Mouse (Mus musculus): ENCODE data around the gene Prcd. TPM values are rescaled to one million over a fixed set of nuclear protein-coding genes. Genes with fewer than 3 reads are reported as not detected.

Prcd gene
- polyA plus RNA-seq, 1 experiment, result 14.2 TPM

GRCm38 (mm10) chr11:116620559-116621253 is 32.6 kb upstream of the Prcd start:
- WGBS, result 41% methylated on average over 10 of the region's 10 CpGs
- peaks cover 70% of the 10 kb centered on the region for H3K4me1 ChIP-seq (ENCODE audit: control insufficient read depth, insufficient read depth, low read length)
- no peak for TF ChIP-seq CTCF (IDR thresholded peaks at IDR 0.05; ENCODE audit: borderline replicate concordance, insufficient read depth, low read depth, low read length)
- TF ChIP-seq POLR2A (IDR thresholded peaks at IDR 0.05; ENCODE audit: borderline replicate concordance, insufficient read depth, low read length), result no peak
- DNase-seq, result no peak
- H3K4me3 ChIP-seq (replicated peaks; ENCODE audit: insufficient read depth, low read depth, low read length), result no peak overlapping the region
- no peak overlapping the region for H3K27ac ChIP-seq (ENCODE audit: insufficient read depth, low read length)
- no peaks in the 10 kb centered on the region for H3K27me3 ChIP-seq (ENCODE audit: control insufficient read depth, insufficient read depth, low read length)

- 2% methylated on average over 6 of the region's 6 CpGs for WGBS
- H3K4me1 ChIP-seq (ENCODE audit: control insufficient read depth, insufficient read depth, low read length), result peaks cover 66% of the 10 kb centered on the region
- no peaks in the 10 kb centered on the region for H3K27me3 ChIP-seq (ENCODE audit: control insufficient read depth, insufficient read depth, low read length)
- H3K4me3 ChIP-seq (replicated peaks; ENCODE audit: insufficient read depth, low read depth, low read length), result no peak overlapping the region
- TF ChIP-seq POLR2A (IDR thresholded peaks at IDR 0.05; ENCODE audit: borderline replicate concordance, insufficient read depth, low read length), result no peak
- peak; percentile 82 to 92 for DNase-seq
- no peak overlapping the region for H3K27ac ChIP-seq (ENCODE audit: insufficient read depth, low read length)
Observed at GRCm38 (mm10) chr11:116621258-116621704, 32.1 kb upstream of the Prcd start.

- no peaks in the 10 kb centered on the region for H3K27me3 ChIP-seq (ENCODE audit: control insufficient read depth, insufficient read depth, low read length)
- 29% methylated on average over 40 of the region's 40 CpGs for WGBS
- no peak overlapping the region for H3K27ac ChIP-seq (ENCODE audit: insufficient read depth, low read length)
- peaks cover 46% of the 10 kb centered on the region for H3K4me1 ChIP-seq (ENCODE audit: control insufficient read depth, insufficient read depth, low read length)
- TF ChIP-seq POLR2A (IDR thresholded peaks at IDR 0.05; ENCODE audit: borderline replicate concordance, insufficient read depth, low read length), result no peak
- DNase-seq, result peak in 1 of 2 experiments; percentile 14
- no peak overlapping the region for H3K4me3 ChIP-seq (replicated peaks; ENCODE audit: insufficient read depth, low read depth, low read length)
Observed at GRCm38 (mm10) chr11:116623281-116624124, 29.8 kb upstream of the Prcd start.

GRCm38 (mm10) chr11:116624131-116624832 is 29.1 kb upstream of the Prcd start:
- no peak for TF ChIP-seq POLR2A (IDR thresholded peaks at IDR 0.05; ENCODE audit: borderline replicate concordance, insufficient read depth, low read length)
- TF ChIP-seq CTCF (IDR thresholded peaks at IDR 0.05; ENCODE audit: borderline replicate concordance, insufficient read depth, low read depth, low read length), result no peak
- peaks cover 38% of the 10 kb centered on the region for H3K4me1 ChIP-seq (ENCODE audit: control insufficient read depth, insufficient read depth, low read length)
- peak overlapping the region; percentile 9 for H3K4me3 ChIP-seq (replicated peaks; ENCODE audit: insufficient read depth, low read depth, low read length)
- 16% methylated on average over 42 of the region's 42 CpGs for WGBS
- no peak overlapping the region for H3K27ac ChIP-seq (ENCODE audit: insufficient read depth, low read length)
- DNase-seq, result peak in 1 of 2 experiments; percentile 35
- H3K27me3 ChIP-seq (ENCODE audit: control insufficient read depth, insufficient read depth, low read length), result no peaks in the 10 kb centered on the region

GRCm38 (mm10) chr11:116625081-116626000 is 28.0 kb upstream of the Prcd start:
- 82% methylated on average over 17 of the region's 17 CpGs for WGBS
- no peak overlapping the region for H3K4me3 ChIP-seq (replicated peaks; ENCODE audit: insufficient read depth, low read depth, low read length)
- DNase-seq, result peak in 1 of 2 experiments; percentile 55

GRCm38 (mm10) chr11:116626299-116627071 is 26.8 kb upstream of the Prcd start, which contains the start of gene Rhbdf2:
Rhbdf2 (minus strand) TSS chr11:116627019.
- no peak for DNase-seq
- Histone ChIP-seq H3K27me3 (ENCODE audit: control insufficient read depth, insufficient read depth, low read length) (no peaks in the 10 kb centered on the region), H3K27ac (ENCODE audit: insufficient read depth, low read length) (no peak within 1 kb of the TSS), H3K4me3 (replicated peaks; ENCODE audit: insufficient read depth, low read depth, low read length) (no peak within 1 kb of the TSS), H3K4me1 (ENCODE audit: control insufficient read depth, insufficient read depth, low read length) (peaks cover 18% of the 10 kb centered on the region)
- 74% methylated on average over 10 of the region's 10 CpGs for WGBS
- TF ChIP-seq CTCF (IDR thresholded peaks at IDR 0.05; ENCODE audit: borderline replicate concordance, insufficient read depth, low read depth, low read length), result no peak
- no peak for TF ChIP-seq POLR2A (IDR thresholded peaks at IDR 0.05; ENCODE audit: borderline replicate concordance, insufficient read depth, low read length)

More at GRCm38 (mm10) chr11:116625081-116626000, 28.0 kb upstream of the Prcd start:
- peaks cover 29% of the 10 kb centered on the region for H3K4me1 ChIP-seq (ENCODE audit: control insufficient read depth, insufficient read depth, low read length)
- H3K27me3 ChIP-seq (ENCODE audit: control insufficient read depth, insufficient read depth, low read length), result no peaks in the 10 kb centered on the region
- no peak overlapping the region for H3K27ac ChIP-seq (ENCODE audit: insufficient read depth, low read length)
- TF ChIP-seq CTCF (IDR thresholded peaks at IDR 0.05; ENCODE audit: borderline replicate concordance, insufficient read depth, low read depth, low read length), result peak; percentile 47; the same call in 1 of the 2 replicates
- no peak for TF ChIP-seq POLR2A (IDR thresholded peaks at IDR 0.05; ENCODE audit: borderline replicate concordance, insufficient read depth, low read length)
